In genomic region chr13:13590048-13591011, GRCm38 (mm10) we compare ENCODE assay signal across 8 mouse cellular contexts. TPM values are rescaled to one million over a fixed set of nuclear protein-coding genes. Genes with fewer than 3 reads are reported as not detected.
DNase-seq lines count a peak whose midpoint lies in the region; ATAC-seq and TF ChIP-seq lines count a peak whose summit lies in the region.

TSS of gene Lyst (plus strand) at chr13:13590397.

- no peaks in the 10 kb centered on the region for H3K36me3 ChIP-seq in forebrain, embryonic 15.5 days
- H3K36me3 ChIP-seq in lung, embryonic 14.5 days (ENCODE audit: insufficient read depth) = no peaks in the 10 kb centered on the region
- no peaks in the 10 kb centered on the region for H3K36me3 ChIP-seq in thymus, adult 2 months (ENCODE audit: control insufficient read depth, insufficient read depth, low read length)

- intact Hi-C loops in heart, postnatal 36 days (cut with DNase I) = loop anchor here (5.0 kb wide), 1 partner anchor 53 kb away; no protein-coding TSS in a partner anchor

- peaks cover 13% of the 10 kb centered on the region for H3K4me1 ChIP-seq in forebrain, embryonic 15.5 days
- no peaks in the 10 kb centered on the region for H3K4me1 ChIP-seq in lung, embryonic 14.5 days (ENCODE audit: insufficient read depth)
- H3K4me1 ChIP-seq in olfactory bulb, adult 2 months (ENCODE audit: control insufficient read depth, insufficient read depth, low read length) = no peaks in the 10 kb centered on the region
- H3K4me1 ChIP-seq in thymus, adult 2 months (replicated peaks; ENCODE audit: control insufficient read depth, insufficient read depth, low read length) = peaks cover 3% of the 10 kb centered on the region; the same call in 1 of the 2 replicates

- peak within 1 kb of the TSS; percentile 78 for H3K27ac ChIP-seq in forebrain, embryonic 15.5 days (replicated peaks)
- H3K27ac ChIP-seq in layer of hippocampus, adult 2 months = peak within 1 kb of the TSS; percentile 93
- peak within 1 kb of the TSS; percentile 63; the same call in 1 of the 2 replicates for H3K27ac ChIP-seq in lung, embryonic 14.5 days (ENCODE audit: low read depth)
- H3K27ac ChIP-seq in olfactory bulb, adult 2 months (ENCODE audit: insufficient read depth, low read depth, low read length) = peak within 1 kb of the TSS; percentile 55
- no peak within 1 kb of the TSS for H3K27ac ChIP-seq in thymus, adult 2 months (ENCODE audit: control insufficient read depth, insufficient read depth, low read length)

- no peaks in the 10 kb centered on the region for H3K27me3 ChIP-seq in forebrain, embryonic 15.5 days
- H3K27me3 ChIP-seq in lung, embryonic 14.5 days (ENCODE audit: insufficient read depth, low read length) = no peaks in the 10 kb centered on the region
- no peaks in the 10 kb centered on the region for H3K27me3 ChIP-seq in thymus, adult 2 months (ENCODE audit: control insufficient read depth, insufficient read depth, low read length)

- DNase-seq in ES-CJ7 (ENCODE audit: low read depth, low spot score) = peak; percentile 98
- DNase-seq in cerebellum, adult 11 months = peak; percentile 99
- peak; percentile 98 to 99 for DNase-seq in heart, postnatal 36 days
- peak; percentile 99 to 100 for DNase-seq in layer of hippocampus, adult 2 months (ENCODE audit: low spot score in 2 of 2)
- peak; percentile 99 for DNase-seq in lung, embryonic 14.5 days
- peak; percentile 99 for DNase-seq in thymus, adult 2 months

- peak within 1 kb of the TSS; percentile 91 for H3K4me2 ChIP-seq in forebrain, embryonic 15.5 days (replicated peaks)
- peak within 1 kb of the TSS; percentile 70 for H3K4me2 ChIP-seq in lung, embryonic 14.5 days

- no peaks in the 10 kb centered on the region for H3K9me3 ChIP-seq in forebrain, embryonic 15.5 days
- H3K9me3 ChIP-seq in lung, embryonic 14.5 days (ENCODE audit: low read depth, low read length) = no peaks in the 10 kb centered on the region

- ATAC-seq in forebrain, embryonic 15.5 days (replicated peaks) = peak; percentile 99
- ATAC-seq in lung, embryonic 14.5 days (ENCODE audit: insufficient read depth) = peak; percentile 99

- peak within 1 kb of the TSS; percentile 72 for H3K9ac ChIP-seq in forebrain, embryonic 15.5 days (replicated peaks)
- peak within 1 kb of the TSS; percentile 74 for H3K9ac ChIP-seq in lung, embryonic 14.5 days

- peak; percentile 41; the same call in 1 of the 2 replicates for TF ChIP-seq POLR2A in olfactory bulb, adult 2 months (IDR thresholded peaks at IDR 0.05; ENCODE audit: insufficient read depth, low read depth, low read length)
- peak; percentile 65 for TF ChIP-seq POLR2A in thymus, adult 2 months (IDR thresholded peaks at IDR 0.05; ENCODE audit: control insufficient read depth, extremely low read depth, insufficient read depth, low read length, poor library complexity)

- under 1% methylated on average over 86 of the region's 88 CpGs for WGBS in forebrain, embryonic 15.5 days
- under 1% methylated on average over 88 of the region's 88 CpGs for WGBS in lung, embryonic 14.5 days
- WGBS in olfactory bulb, adult 2 months = under 1% methylated on average over 87 of the region's 88 CpGs
- under 1% methylated on average over 84 of the region's 88 CpGs for WGBS in thymus, adult 2 months

- peak; percentile 59 for TF ChIP-seq CTCF in layer of hippocampus, adult 2 months (conservative IDR thresholded peaks at IDR 0.05)
- TF ChIP-seq CTCF in lung, embryonic 14.5 days (IDR thresholded peaks at IDR 0.05; ENCODE audit: low read depth) = peak; percentile 43
- TF ChIP-seq CTCF in olfactory bulb, adult 2 months (IDR thresholded peaks at IDR 0.05; ENCODE audit: insufficient read depth, low read depth, low read length) = no peak
- TF ChIP-seq CTCF in thymus, adult 2 months (IDR thresholded peaks at IDR 0.05; ENCODE audit: borderline replicate concordance, control insufficient read depth, extremely low read depth, insufficient read depth, low read length, poor library complexity) = peak; percentile 66

- peak within 1 kb of the TSS; percentile 89 for H3K4me3 ChIP-seq in forebrain, embryonic 15.5 days
- H3K4me3 ChIP-seq in layer of hippocampus, adult 2 months = peak within 1 kb of the TSS; percentile 100
- peak within 1 kb of the TSS; percentile 84 for H3K4me3 ChIP-seq in lung, embryonic 14.5 days (ENCODE audit: low read depth, low read length)
- peak within 1 kb of the TSS; percentile 73 for H3K4me3 ChIP-seq in olfactory bulb, adult 2 months (ENCODE audit: insufficient read depth, low read depth, low read length)
- peak within 1 kb of the TSS; percentile 89 for H3K4me3 ChIP-seq in thymus, adult 2 months (ENCODE audit: control insufficient read depth, insufficient read depth, low read length)

RNA-seq across cellular contexts. Expression of gene Lyst, which starts in this region (rescaled TPM):
- polyA plus RNA-seq in forebrain, embryonic 15.5 days (2015; fragmentation: Nextera tagmentation; extraction: Ambion mirVana) = 4.1 and 4.8 TPM in 2 replicates
- total RNA-seq in heart, postnatal 36 days (2021) = 10 to 100 TPM in 1 of 2 experiments, 1 to 10 TPM in 1; 7.4 to 13.1 TPM
- total RNA-seq in layer of hippocampus, adult 2 months (2021) = 100 to 1,000 TPM in 1 of 2 experiments, 10 to 100 TPM in 1; 96.3 to 107 TPM
- 5.1 and 8.2 TPM in 2 replicates for polyA plus RNA-seq in lung, embryonic 14.5 days (2014; fragmentation: Nextera tagmentation; extraction: Ambion mirVana)
- 50.5 and 78.4 TPM in 2 replicates for polyA plus RNA-seq in olfactory bulb, adult 2 months (2012; ENCODE audit: insufficient read depth, insufficient read length, low replicate concordance, missing spikeins)
- 28.2 and 31.1 TPM in 2 replicates for polyA plus RNA-seq in thymus, adult 2 months (2012; rRNA removed)

Comparison
In these comparisons a context has a peak if more than half of its experiments do, and no peak if none do; other contexts are left out.
1. RNA of gene Lyst (total RNA-seq): 96.3 to 107 TPM in layer of hippocampus, adult 2 months; 7.4 to 13.1 TPM in heart, postnatal 36 days; every median in the first group is over 4 times any median in the second.
2. Peak in every context shown above with its lines, with median percentiles within 50 percentile points of each other: DNase-seq and H3K4me3 ChIP-seq.